Comparison of ENCODE assay signal across 11 mouse cellular contexts in genomic region chr1:150583734-150584133, GRCm38 (mm10).
DNase-seq lines count a peak whose midpoint lies in the region; ATAC-seq lines count a peak whose summit lies in the region.
"Had no signal": no experiment of that assay in that cellular context is flagged by ENCODE, and none has a peak within 500 bp of the region (broad histone marks: within the 10 kb centered on the region; RNA-seq: fewer than 3 reads in every experiment).

No protein-coding gene starts in this region.

- H3K36me3 ChIP-seq in midbrain, embryonic 14.5 days (ENCODE audit: control insufficient read depth, insufficient read depth, low read length): no peaks in the 10 kb centered on the region

- peak; percentile 56; the same call in 1 of the 2 replicates for ATAC-seq in midbrain, embryonic 14.5 days (ENCODE audit: low FRiP score, low TSS enrichment)
- ATAC-seq: inflammation-experienced regulatory T-cells, adult 6 months; liver, postnatal 0 days had no signal

- H3K4me2 ChIP-seq in midbrain, embryonic 14.5 days (ENCODE audit: low read length): no peak overlapping the region

- DNase-seq in right cerebral cortex, adult 2 months (ENCODE audit: low spot score in 2 of 2): peak; percentile 14 to 16
- DNase-seq in right cerebral cortex, adult 18-20 months: no peak
- peak; percentile 5 to 11 for DNase-seq in frontal cortex, postnatal 10 days (ENCODE audit: low spot score in 2 of 2)
- peak; percentile 52 for DNase-seq in midbrain, embryonic 14.5 days
- DNase-seq in heart, adult 9 months (ENCODE audit: low spot score in 2 of 2): no peak
- DNase-seq in spleen, adult 12 weeks (ENCODE audit: low spot score): no peak
- no peak for DNase-seq in heart, postnatal 36 days
- DNase-seq: cerebellum, adult 11-12 months; heart, adult 11 months; liver, postnatal 0 days had no signal

- intact Hi-C loops in heart, postnatal 36 days (cut with DNase I): no loop called here

- H3K27ac ChIP-seq in midbrain, embryonic 14.5 days (replicated peaks; ENCODE audit: low read depth, low read length): no peak overlapping the region

- no peak overlapping the region for H3K4me3 ChIP-seq in midbrain, embryonic 14.5 days (replicated peaks; ENCODE audit: low read depth, low read length)

- WGBS in midbrain, embryonic 14.5 days: 23% methylated on average over 8 of the region's 8 CpGs

- H3K9ac ChIP-seq in midbrain, embryonic 14.5 days (replicated peaks; ENCODE audit: low read length): no peak overlapping the region
- H3K9ac ChIP-seq: liver, postnatal 0 days had no signal

- 0 out of 2 replicates have a peak, but pooled peaks cover 2% of the 10 kb centered on the region for H3K4me1 ChIP-seq in midbrain, embryonic 14.5 days (ENCODE audit: control insufficient read depth, insufficient read depth, low read length)

- H3K27me3 ChIP-seq in midbrain, embryonic 14.5 days (ENCODE audit: control insufficient read depth, insufficient read depth, low read length): no peaks in the 10 kb centered on the region

- H3K9me3 ChIP-seq in midbrain, embryonic 14.5 days (ENCODE audit: control insufficient read depth, low read length): no peaks in the 10 kb centered on the region

Comparison
In these comparisons a context has a peak if more than half of its experiments do, and no peak if none do; other contexts are left out.
1. DNase-seq: peak in right cerebral cortex, adult 2 months (2 of 2), frontal cortex, postnatal 10 days (2 of 2) and midbrain, embryonic 14.5 days (single experiment); none in right cerebral cortex, adult 18-20 months (single experiment), heart, adult 9 months (0 of 2), spleen, adult 12 weeks (single experiment) and heart, postnatal 36 days (0 of 2).